Mouse (Mus musculus): ENCODE measurements at regions not wholly inside any gene's neighbourhood (a gene's known extent, or its start where the extent isn't known, plus 50 kb on each side); places are given as distances from the start of the nearest gene placed in this dataset.

- no peak for DNase-seq (ENCODE audit: low read depth, low spot score)
Measured at GRCm38 (mm10) chr13:79182630-79183412, 983.3 kb upstream of the Nr2f1 start.

- no peak for DNase-seq (ENCODE audit: low read depth, low spot score)
Measured at GRCm38 (mm10) chr13:79158757-79159156, 959.2 kb upstream of the Nr2f1 start.

GRCm38 (mm10) chr13:79142903-79143302, 943.3 kb upstream of the Nr2f1 start:
- no peak for DNase-seq (ENCODE audit: low read depth, low spot score)

- peak; percentile 51 for DNase-seq (ENCODE audit: low read depth, low spot score)
Measured at GRCm38 (mm10) chr13:79141362-79141966, 941.9 kb upstream of the Nr2f1 start.

GRCm38 (mm10) chr13:79138747-79139146, 939.2 kb upstream of the Nr2f1 start:
- peak; percentile 46 for DNase-seq (ENCODE audit: low read depth, low spot score)

- peak; percentile 41 for DNase-seq (ENCODE audit: low read depth, low spot score)
Measured at GRCm38 (mm10) chr13:79136726-79137125, 937.2 kb upstream of the Nr2f1 start.

Data from mesoderm, embryonic 11.5 days (tissue).